Mouse (Mus musculus) erythroblast, embryonic 14.5 days (primary cell): ENCODE results near the gene Sohlh2. TPM values are rescaled to one million over a fixed set of nuclear protein-coding genes. Genes with fewer than 3 reads are reported as not detected.

Experiments used
- H3K27me3 ChIP-seq: 2 replicates; pipeline ENCODE4 v1.6.1; 2012; ENCODE audit warnings: inconsistent platforms; ENCODE audit not compliant: control insufficient read depth
- H3K36me3 ChIP-seq: 2 replicates; pipeline ENCODE4 v1.6.1; 2012; ENCODE audit warnings: mild to moderate bottlenecking, inconsistent platforms; ENCODE audit not compliant: control insufficient read depth
- H3K4me1 ChIP-seq: 2 replicates; pipeline ENCODE4 v1.6.1; 2012; ENCODE audit warnings: inconsistent platforms; ENCODE audit not compliant: control insufficient read depth
- H3K4me3 ChIP-seq: replicated peaks from 2 replicates; pipeline ENCODE3; 2012; ENCODE audit warnings: moderate library complexity, mild to moderate bottlenecking, inconsistent platforms
- H3K9me3 ChIP-seq: 2 replicates; pipeline ENCODE4 v1.6.1; 2012; ENCODE audit warnings: low read length, inconsistent platforms, mixed read lengths; ENCODE audit not compliant: control insufficient read depth
- GATA1 ChIP-seq: IDR thresholded peaks from 2 replicates; pipeline ENCODE4 v1.6.1; 2012; ENCODE audit warnings: low read length, inconsistent platforms, mixed read lengths
- TAL1 ChIP-seq: IDR thresholded peaks from 3 replicates; pipeline ENCODE4 v1.6.1; 2012; ENCODE audit warnings: low read length, inconsistent platforms, mixed read lengths
- polyA plus RNA-seq: library from polyadenylated mRNA; stranded (reverse); fragments of >175 nt; gene quantifications from 2 replicates; pipeline ENCODE4 v1.2.3, GENCODE M21; 2012

The Sohlh2 gene
- polyA plus RNA-seq, 1 experiment = not detected

- Histone ChIP-seq H3K4me1 (no peaks in the 10 kb centered on the region), H3K9me3 (no peaks in the 10 kb centered on the region), H3K27me3 (no peaks in the 10 kb centered on the region), H3K36me3 (no peaks in the 10 kb centered on the region), H3K4me3 (no peak overlapping the region)
- no peak for TF ChIP-seq GATA1
- TF ChIP-seq TAL1 = no peak
These were observed 29.0 kb upstream of the Sohlh2 start for GRCm38 (mm10) chr3:55152673-55153334.

- no peaks in the 10 kb centered on the region for H3K27me3 ChIP-seq
- no peaks in the 10 kb centered on the region for H3K4me1 ChIP-seq
- no peak overlapping the region for H3K4me3 ChIP-seq
- H3K9me3 ChIP-seq = no peaks in the 10 kb centered on the region
- no peaks in the 10 kb centered on the region for H3K36me3 ChIP-seq
- TF ChIP-seq TAL1 (no peak), GATA1 (no peak)
These were observed 27.7 kb upstream of the Sohlh2 start for GRCm38 (mm10) chr3:55154163-55154562.

GRCm38 (mm10) chr3:55157413-55157812 is 24.4 kb upstream of the Sohlh2 start:
- no peaks in the 10 kb centered on the region for H3K36me3 ChIP-seq
- H3K4me3 ChIP-seq = no peak overlapping the region
- TF ChIP-seq GATA1 (no peak), TAL1 (no peak)
- no peaks in the 10 kb centered on the region for H3K9me3 ChIP-seq
- no peaks in the 10 kb centered on the region for H3K27me3 ChIP-seq
- no peaks in the 10 kb centered on the region for H3K4me1 ChIP-seq

GRCm38 (mm10) chr3:55161144-55161543 is 20.7 kb upstream of the Sohlh2 start:
- Histone ChIP-seq H3K4me3 (no peak overlapping the region), H3K27me3 (no peaks in the 10 kb centered on the region), H3K9me3 (no peaks in the 10 kb centered on the region), H3K36me3 (no peaks in the 10 kb centered on the region), H3K4me1 (no peaks in the 10 kb centered on the region)
- TF ChIP-seq GATA1 = no peak
- TF ChIP-seq TAL1 = no peak

- no peak for TF ChIP-seq GATA1
- no peak for TF ChIP-seq TAL1
- no peaks in the 10 kb centered on the region for H3K36me3 ChIP-seq
These were observed 18.3 kb upstream of the Sohlh2 start for GRCm38 (mm10) chr3:55163510-55163909.

GRCm38 (mm10) chr3:55172478-55172877 is 9.3 kb upstream of the Sohlh2 start:
- no peak for TF ChIP-seq GATA1
- no peak for TF ChIP-seq TAL1
- H3K36me3 ChIP-seq = no peaks in the 10 kb centered on the region
- H3K4me3 ChIP-seq = no peak overlapping the region
- H3K4me1 ChIP-seq = no peaks in the 10 kb centered on the region
- no peaks in the 10 kb centered on the region for H3K27me3 ChIP-seq
- no peaks in the 10 kb centered on the region for H3K9me3 ChIP-seq

More at GRCm38 (mm10) chr3:55163510-55163909, 18.3 kb upstream of the Sohlh2 start:
- H3K4me1 ChIP-seq = no peaks in the 10 kb centered on the region
- H3K27me3 ChIP-seq = no peaks in the 10 kb centered on the region
- no peaks in the 10 kb centered on the region for H3K9me3 ChIP-seq
- no peak overlapping the region for H3K4me3 ChIP-seq

GRCm38 (mm10) chr3:55177271-55177670 is 4.6 kb upstream of the Sohlh2 start:
- no peaks in the 10 kb centered on the region for H3K27me3 ChIP-seq
- no peaks in the 10 kb centered on the region for H3K4me1 ChIP-seq
- peaks cover 7% of the 10 kb centered on the region for H3K9me3 ChIP-seq
- no peak overlapping the region for H3K4me3 ChIP-seq
- H3K36me3 ChIP-seq = no peaks in the 10 kb centered on the region
- TF ChIP-seq TAL1 (no peak), GATA1 (no peak)

- Histone ChIP-seq H3K4me1 (no peaks in the 10 kb centered on the region), H3K36me3 (no peaks in the 10 kb centered on the region), H3K4me3 (no peak overlapping the region), H3K27me3 (no peaks in the 10 kb centered on the region), H3K9me3 (no peaks in the 10 kb centered on the region)
- TF ChIP-seq TAL1 (no peak), GATA1 (no peak)
These were observed 9.8 kb downstream of the Sohlh2 start for GRCm38 (mm10) chr3:55191668-55192067.

GRCm38 (mm10) chr3:55193351-55193750 is 11.5 kb downstream of the Sohlh2 start:
- Histone ChIP-seq H3K27me3 (no peaks in the 10 kb centered on the region), H3K36me3 (no peaks in the 10 kb centered on the region), H3K9me3 (peaks cover 4% of the 10 kb centered on the region; the same call in 1 of the 2 replicates), H3K4me3 (no peak overlapping the region), H3K4me1 (no peaks in the 10 kb centered on the region)
- TF ChIP-seq GATA1 = no peak
- no peak for TF ChIP-seq TAL1

GRCm38 (mm10) chr3:55194792-55195191 is 13.0 kb downstream of the Sohlh2 start:
- no peak for TF ChIP-seq TAL1
- TF ChIP-seq GATA1 = no peak
- Histone ChIP-seq H3K4me3 (no peak overlapping the region), H3K36me3 (no peaks in the 10 kb centered on the region), H3K4me1 (no peaks in the 10 kb centered on the region), H3K27me3 (no peaks in the 10 kb centered on the region), H3K9me3 (peaks cover 4% of the 10 kb centered on the region; the same call in 1 of the 2 replicates)
